In genomic region chr11:113800026-113800425, GRCm38 (mm10) we compare ENCODE assay signal across 23 mouse cellular contexts. TPM values are rescaled to one million over a fixed set of nuclear protein-coding genes. Genes with fewer than 3 reads are reported as not detected.
DNase-seq lines count a peak whose midpoint lies in the region; ATAC-seq and TF ChIP-seq lines count a peak whose summit lies in the region.
"Had no signal": no experiment of that assay in that cellular context is flagged by ENCODE, and none has a peak within 500 bp of the region (broad histone marks: within the 10 kb centered on the region; RNA-seq: fewer than 3 reads in every experiment).

No protein-coding gene starts in this region.

- 95% methylated on average over 12 of the region's 12 CpGs for WGBS in intestine, embryonic 15.5 days
- WGBS in intestine, postnatal 0 days: 91% methylated on average over 12 of the region's 12 CpGs
- 97% methylated on average over 12 of the region's 12 CpGs for WGBS in midbrain, embryonic 10.5 days
- 97% methylated on average over 12 of the region's 12 CpGs for WGBS in midbrain, embryonic 13.5 days

- no peaks in the 10 kb centered on the region for H3K36me3 ChIP-seq in intestine, embryonic 15.5 days
- H3K36me3 ChIP-seq in intestine, postnatal 0 days (ENCODE audit: control insufficient read depth, insufficient read depth): no peaks in the 10 kb centered on the region
- peaks cover 17% of the 10 kb centered on the region for H3K36me3 ChIP-seq in midbrain, embryonic 10.5 days
- 0 out of 2 replicates have a peak, but pooled peaks cover 5% of the 10 kb centered on the region for H3K36me3 ChIP-seq in midbrain, embryonic 13.5 days
- H3K36me3 ChIP-seq: embryonic facial prominence, embryonic 10.5 days; embryonic facial prominence, embryonic 12.5 days; forebrain, embryonic 12.5 days; G1E had no signal

- ATAC-seq in intestine, embryonic 15.5 days: 0 out of 2 replicates have a peak, but pooled peaks have one; percentile 18
- no peak for ATAC-seq in intestine, postnatal 0 days
- ATAC-seq in midbrain, embryonic 13.5 days: no peak
- ATAC-seq: activated CD4-positive, CD25-positive, alpha-beta regulatory T cell, adult 4 months; CD4-positive, CD25-positive, alpha-beta regulatory T cell, adult 4 months; forebrain, embryonic 14.5 days; forebrain, postnatal 0 days; Patski had no signal

- H3K9me3 ChIP-seq in intestine, embryonic 15.5 days: no peaks in the 10 kb centered on the region
- H3K9me3 ChIP-seq in intestine, postnatal 0 days (ENCODE audit: control insufficient read depth): no peaks in the 10 kb centered on the region
- H3K9me3 ChIP-seq in midbrain, embryonic 10.5 days (replicated peaks): no peaks in the 10 kb centered on the region
- H3K9me3 ChIP-seq in midbrain, embryonic 13.5 days: no peaks in the 10 kb centered on the region
- H3K9me3 ChIP-seq: embryonic facial prominence, embryonic 10.5 days; embryonic facial prominence, embryonic 12.5 days; forebrain, embryonic 12.5 days had no signal

- no peak overlapping the region for H3K4me2 ChIP-seq in intestine, embryonic 15.5 days (replicated peaks)
- H3K4me2 ChIP-seq in intestine, postnatal 0 days (replicated peaks; ENCODE audit: low read depth): no peak overlapping the region
- H3K4me2 ChIP-seq in midbrain, embryonic 13.5 days (replicated peaks): no peak overlapping the region
- H3K4me2 ChIP-seq: embryonic facial prominence, embryonic 12.5 days; forebrain, embryonic 12.5 days had no signal

- TF ChIP-seq CTCF in intestine, postnatal 0 days (IDR thresholded peaks at IDR 0.05; ENCODE audit: low read depth): no peak

- peaks cover 29% of the 10 kb centered on the region for H3K4me1 ChIP-seq in intestine, embryonic 15.5 days (replicated peaks)
- H3K4me1 ChIP-seq in intestine, postnatal 0 days (replicated peaks; ENCODE audit: control insufficient read depth, insufficient read depth, low read length): no peaks in the 10 kb centered on the region; the same call in 1 of the 2 replicates
- H3K4me1 ChIP-seq in midbrain, embryonic 10.5 days: peaks cover 63% of the 10 kb centered on the region
- H3K4me1 ChIP-seq in midbrain, embryonic 13.5 days (replicated peaks): peaks cover 39% of the 10 kb centered on the region

- H3K4me3 ChIP-seq in intestine, embryonic 15.5 days (replicated peaks): no peak overlapping the region
- no peak overlapping the region for H3K4me3 ChIP-seq in intestine, postnatal 0 days (ENCODE audit: low read depth, low read length)
- H3K4me3 ChIP-seq in midbrain, embryonic 10.5 days: no peak overlapping the region
- no peak overlapping the region for H3K4me3 ChIP-seq in midbrain, embryonic 13.5 days (replicated peaks)
- H3K4me3 ChIP-seq: embryonic facial prominence, embryonic 10.5 days; embryonic facial prominence, embryonic 12.5 days; forebrain, embryonic 12.5 days had no signal

- no peaks in the 10 kb centered on the region for H3K27me3 ChIP-seq in intestine, embryonic 15.5 days (replicated peaks)
- no peaks in the 10 kb centered on the region for H3K27me3 ChIP-seq in intestine, postnatal 0 days (replicated peaks; ENCODE audit: control insufficient read depth, insufficient read depth, low read length)
- H3K27me3 ChIP-seq in midbrain, embryonic 10.5 days (ENCODE audit: low read depth, poor library complexity, severe bottlenecking): peaks cover 27% of the 10 kb centered on the region
- H3K27me3 ChIP-seq in midbrain, embryonic 13.5 days: 0 out of 2 replicates have a peak, but pooled peaks cover 3% of the 10 kb centered on the region
- H3K27me3 ChIP-seq: CH12.LX; embryonic facial prominence, embryonic 12.5 days; forebrain, embryonic 12.5 days; Patski had no signal

- H3K9ac ChIP-seq in intestine, embryonic 15.5 days: no peak overlapping the region
- H3K9ac ChIP-seq in intestine, postnatal 0 days (ENCODE audit: low read depth, low read length): no peak overlapping the region
- H3K9ac ChIP-seq in midbrain, embryonic 13.5 days (replicated peaks): no peak overlapping the region
- H3K9ac ChIP-seq: embryonic facial prominence, embryonic 12.5 days; forebrain, embryonic 12.5 days; forebrain, postnatal 0 days had no signal

- DNase-seq in cerebellum, adult 9-10 months: peak; percentile 43
- no peak for DNase-seq in cerebellum, adult 11 months
- peak; percentile 51 to 58 for DNase-seq in cerebellum, postnatal 10 days
- DNase-seq in cerebellum, postnatal 36 days: no peak
- DNase-seq in midbrain, embryonic 10.5 days (ENCODE audit: low spot score): no peak
- DNase-seq: adrenal gland, adult 8-10 months; adrenal gland, postnatal 14 days; adrenal gland, postnatal 36 days; B cell, adult 2 months; cerebellum, adult 18-20 months; forebrain, postnatal 0 days had no signal

- no peak overlapping the region for H3K27ac ChIP-seq in intestine, embryonic 15.5 days
- H3K27ac ChIP-seq in intestine, postnatal 0 days (ENCODE audit: low read depth, low read length): no peak overlapping the region
- 0 out of 2 replicates have a peak overlapping the region, but pooled peaks have one; percentile 14 for H3K27ac ChIP-seq in midbrain, embryonic 10.5 days (replicated peaks)
- no peak overlapping the region for H3K27ac ChIP-seq in midbrain, embryonic 13.5 days
- H3K27ac ChIP-seq: embryonic facial prominence, embryonic 12.5 days; forebrain, embryonic 12.5 days had no signal

RNA-seq across cellular contexts. Expression of gene Cdc42ep4, which starts 48.3 kb away (rescaled TPM):
- polyA plus RNA-seq in intestine, embryonic 15.5 days (2015; fragmentation: Nextera tagmentation; extraction: Ambion mirVana): 54.4 and 57.8 TPM in 2 replicates
- polyA plus RNA-seq in intestine, postnatal 0 days (2015; fragmentation: Nextera tagmentation; extraction: Ambion mirVana): 30.2 and 33.0 TPM in 2 replicates
- 91.4 and 105 TPM in 2 replicates for polyA plus RNA-seq in midbrain, embryonic 10.5 days (2016; fragmentation: Nextera tagmentation; extraction: Ambion mirVana)
- 80.0 and 82.7 TPM in 2 replicates for polyA plus RNA-seq in midbrain, embryonic 13.5 days (2015; fragmentation: Nextera tagmentation; extraction: Ambion mirVana)

Comparison
In these comparisons a context has a peak if more than half of its experiments do, and no peak if none do; other contexts are left out.
1. DNase-seq: peak in cerebellum, adult 9-10 months (single experiment) and cerebellum, postnatal 10 days (2 of 2); none in cerebellum, adult 11 months (single experiment), cerebellum, postnatal 36 days (0 of 2) and midbrain, embryonic 10.5 days (single experiment).